Mouse (Mus musculus): ENCODE data around the gene Ttc23. TPM values are rescaled to one million over a fixed set of nuclear protein-coding genes. Genes with fewer than 3 reads are reported as not detected.

Ttc23 gene
- polyA plus RNA-seq (2014; fragmentation: Nextera tagmentation; extraction: Ambion mirVana): 39.1 and 41.7 TPM in 2 replicates

DNA sequence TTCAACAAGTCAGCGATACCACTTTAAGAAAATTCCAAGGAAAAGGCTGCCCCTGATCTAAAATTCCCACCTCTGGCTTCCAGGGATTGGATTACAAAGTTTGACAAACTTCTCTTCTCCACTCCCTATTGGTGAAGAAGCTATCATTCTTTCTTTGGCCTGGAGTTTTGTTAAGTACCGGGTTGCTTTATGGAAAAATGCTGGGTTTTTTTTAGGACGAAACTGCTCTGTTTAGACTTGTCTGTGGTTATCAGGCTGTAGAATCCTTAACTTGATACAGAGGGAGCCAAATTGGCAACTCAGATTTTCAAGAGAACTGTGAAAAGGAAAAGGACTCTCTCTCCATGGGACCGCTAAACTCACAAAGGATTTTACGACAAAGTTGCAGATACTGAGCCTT, at the start of gene Ttc23:
Gene Ttc23, plus strand, starts transcription at position 134 of the 400 bp plus-strand sequence.
- H3K27ac ChIP-seq (ENCODE audit: low read depth, low read length): peak within 1 kb of the TSS; percentile 89
- no peaks in the 10 kb centered on the region for H3K27me3 ChIP-seq (ENCODE audit: control insufficient read depth, insufficient read depth, low read length)
- H3K4me2 ChIP-seq (replicated peaks; ENCODE audit: low read depth, low read length): peak within 1 kb of the TSS; percentile 80
- ATAC-seq (ENCODE audit: low FRiP score, low TSS enrichment): no peak
- peaks cover 18% of the 10 kb centered on the region; the same call in 1 of the 2 replicates for H3K4me1 ChIP-seq (ENCODE audit: control insufficient read depth, insufficient read depth, low read length)
- no peaks in the 10 kb centered on the region for H3K36me3 ChIP-seq (ENCODE audit: control insufficient read depth, insufficient read depth, low read length)
- H3K9me3 ChIP-seq (ENCODE audit: control insufficient read depth, low read length): no peaks in the 10 kb centered on the region
- peak within 1 kb of the TSS; percentile 55 for H3K9ac ChIP-seq (ENCODE audit: low read depth, low read length)
- H3K4me3 ChIP-seq (ENCODE audit: low read length): peak within 1 kb of the TSS; percentile 72
- under 1% methylated on average over 5 of the region's 5 CpGs for WGBS

DNA sequence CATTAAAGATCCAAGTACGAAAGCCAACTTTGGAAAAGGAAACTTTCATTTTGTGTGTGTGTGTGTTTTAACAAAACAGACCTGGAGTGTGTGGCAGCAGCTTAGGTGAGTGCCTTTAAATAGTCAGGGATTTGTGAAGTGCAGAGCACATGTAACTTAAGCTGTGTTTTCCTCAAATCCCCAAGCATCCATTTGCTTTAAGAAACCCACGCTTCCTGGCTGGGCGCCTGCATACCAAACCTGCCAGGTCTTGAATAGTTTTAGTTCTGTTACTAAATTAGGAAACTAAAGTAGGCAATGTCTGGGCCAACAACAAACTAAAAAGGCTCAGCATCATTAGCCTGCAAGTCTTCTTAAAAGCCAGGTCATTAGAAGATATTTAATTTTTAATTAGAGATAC, 49.2 kb upstream of the Ttc23 start:
- WGBS: 76% methylated on average over 3 of the region's 3 CpGs
- H3K9ac ChIP-seq (ENCODE audit: low read depth, low read length): no peak overlapping the region
- no peak overlapping the region for H3K4me2 ChIP-seq (replicated peaks; ENCODE audit: low read depth, low read length)
- H3K9me3 ChIP-seq (ENCODE audit: control insufficient read depth, low read length): no peaks in the 10 kb centered on the region
- no peaks in the 10 kb centered on the region for H3K4me1 ChIP-seq (ENCODE audit: control insufficient read depth, insufficient read depth, low read length)
- no peak for ATAC-seq (ENCODE audit: low FRiP score, low TSS enrichment)
- H3K36me3 ChIP-seq (ENCODE audit: control insufficient read depth, insufficient read depth, low read length): no peaks in the 10 kb centered on the region
- H3K27ac ChIP-seq (ENCODE audit: low read depth, low read length): no peak overlapping the region
- no peak overlapping the region for H3K4me3 ChIP-seq (ENCODE audit: low read length)
- no peaks in the 10 kb centered on the region for H3K27me3 ChIP-seq (ENCODE audit: control insufficient read depth, insufficient read depth, low read length)

DNA sequence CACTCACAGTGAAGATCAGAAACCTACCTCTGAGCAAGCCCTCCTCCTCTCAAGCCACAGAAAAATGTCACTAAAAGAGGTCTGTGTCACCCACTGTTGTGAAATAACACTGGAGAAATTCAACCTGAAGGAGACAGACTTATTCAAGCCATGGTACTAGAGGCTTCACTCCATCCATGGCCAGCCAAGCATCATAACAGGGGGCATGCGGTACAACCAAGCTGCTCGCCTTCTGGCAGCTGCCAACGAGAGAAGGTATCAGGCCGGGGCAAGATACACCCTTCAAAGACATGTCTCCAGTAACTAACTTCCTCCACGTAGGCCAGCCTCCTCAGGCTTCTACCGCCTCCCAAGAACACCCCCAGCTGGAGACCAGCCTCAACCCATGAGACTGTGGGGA, 42.1 kb upstream of the Ttc23 start:
- H3K27me3 ChIP-seq (ENCODE audit: control insufficient read depth, insufficient read depth, low read length): no peaks in the 10 kb centered on the region
- H3K4me3 ChIP-seq (ENCODE audit: low read length): no peak overlapping the region
- ATAC-seq (ENCODE audit: low FRiP score, low TSS enrichment): no peak
- H3K27ac ChIP-seq (ENCODE audit: low read depth, low read length): no peak overlapping the region
- no peak overlapping the region for H3K9ac ChIP-seq (ENCODE audit: low read depth, low read length)
- WGBS: 39% methylated on average over 6 of the region's 6 CpGs
- no peaks in the 10 kb centered on the region for H3K36me3 ChIP-seq (ENCODE audit: control insufficient read depth, insufficient read depth, low read length)
- H3K4me2 ChIP-seq (replicated peaks; ENCODE audit: low read depth, low read length): no peak overlapping the region
- no peaks in the 10 kb centered on the region for H3K9me3 ChIP-seq (ENCODE audit: control insufficient read depth, low read length)
- peaks cover 18% of the 10 kb centered on the region; the same call in 1 of the 2 replicates for H3K4me1 ChIP-seq (ENCODE audit: control insufficient read depth, insufficient read depth, low read length)

DNA sequence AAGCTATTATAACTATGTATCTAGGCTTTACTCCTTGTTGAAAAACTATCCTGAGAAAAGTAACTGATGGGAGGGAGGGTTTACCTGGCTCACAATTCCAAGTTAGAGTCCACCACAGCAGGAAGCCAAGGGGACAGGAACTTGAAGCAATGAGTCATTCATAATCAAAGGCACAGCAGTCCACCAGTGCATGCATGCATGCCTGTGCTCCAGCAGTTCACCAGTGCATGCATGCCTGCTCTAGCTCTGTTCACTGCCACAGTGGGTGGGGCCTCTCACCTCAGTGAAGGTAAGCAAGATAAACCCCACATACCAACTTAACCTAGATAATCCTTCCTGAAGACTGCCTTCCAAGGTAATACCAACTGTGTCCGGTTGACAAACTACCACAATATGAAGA, 41.0 kb upstream of the Ttc23 start:
- H3K9ac ChIP-seq (ENCODE audit: low read depth, low read length): no peak overlapping the region
- no peak overlapping the region for H3K27ac ChIP-seq (ENCODE audit: low read depth, low read length)
- ATAC-seq (ENCODE audit: low FRiP score, low TSS enrichment): 0 out of 2 replicates have a peak, but pooled peaks have one; percentile 53
- WGBS: 67% methylated on average over 1 of the region's 1 CpGs
- no peak overlapping the region for H3K4me2 ChIP-seq (replicated peaks; ENCODE audit: low read depth, low read length)
- no peak overlapping the region for H3K4me3 ChIP-seq (ENCODE audit: low read length)
- no peaks in the 10 kb centered on the region for H3K36me3 ChIP-seq (ENCODE audit: control insufficient read depth, insufficient read depth, low read length)
- no peaks in the 10 kb centered on the region for H3K27me3 ChIP-seq (ENCODE audit: control insufficient read depth, insufficient read depth, low read length)
- peaks cover 18% of the 10 kb centered on the region; the same call in 1 of the 2 replicates for H3K4me1 ChIP-seq (ENCODE audit: control insufficient read depth, insufficient read depth, low read length)
- no peaks in the 10 kb centered on the region for H3K9me3 ChIP-seq (ENCODE audit: control insufficient read depth, low read length)

DNA sequence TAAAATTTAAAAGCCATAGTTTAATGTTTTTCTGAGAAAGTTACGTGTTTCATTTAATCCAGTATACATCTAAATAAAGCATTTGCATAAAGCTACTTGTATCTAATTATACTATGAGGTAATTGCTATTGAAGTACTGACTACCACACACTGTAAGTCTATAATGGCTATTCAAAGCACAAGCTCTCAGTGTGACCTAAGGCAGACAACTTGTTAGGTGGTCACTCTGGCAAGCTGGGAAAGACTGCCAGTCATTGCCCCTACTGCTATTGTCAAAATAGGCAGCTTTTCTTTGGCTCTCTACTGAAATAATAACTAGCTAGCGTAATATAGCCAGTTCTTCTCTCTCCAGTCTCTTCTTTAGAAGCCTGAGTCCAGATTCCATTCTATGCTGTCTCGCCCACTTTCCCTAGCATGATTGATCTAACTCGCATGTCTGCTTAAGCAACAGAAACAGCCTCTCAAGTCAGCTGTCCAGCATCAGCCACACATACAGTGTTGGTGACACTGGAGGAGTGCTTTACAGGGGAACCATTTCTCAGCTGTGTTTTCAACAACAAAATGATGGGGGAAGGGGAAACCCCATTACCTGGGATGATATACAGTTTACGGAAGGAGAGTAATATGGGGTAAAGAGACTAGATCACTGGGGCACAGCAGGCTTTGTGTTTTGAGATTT, 39.4 kb upstream of the Ttc23 start:
- H3K27ac ChIP-seq (ENCODE audit: low read depth, low read length): peak overlapping the region; percentile 44; the same call in 1 of the 2 replicates
- no peak overlapping the region for H3K4me2 ChIP-seq (replicated peaks; ENCODE audit: low read depth, low read length)
- 43% methylated on average over 5 of the region's 5 CpGs for WGBS
- no peaks in the 10 kb centered on the region for H3K36me3 ChIP-seq (ENCODE audit: control insufficient read depth, insufficient read depth, low read length)
- peak; percentile 78 for ATAC-seq (ENCODE audit: low FRiP score, low TSS enrichment)
- H3K4me1 ChIP-seq (ENCODE audit: control insufficient read depth, insufficient read depth, low read length): peaks cover 18% of the 10 kb centered on the region; the same call in 1 of the 2 replicates
- no peaks in the 10 kb centered on the region for H3K9me3 ChIP-seq (ENCODE audit: control insufficient read depth, low read length)
- no peak overlapping the region for H3K9ac ChIP-seq (ENCODE audit: low read depth, low read length)
- no peak overlapping the region for H3K4me3 ChIP-seq (ENCODE audit: low read length)
- H3K27me3 ChIP-seq (ENCODE audit: control insufficient read depth, insufficient read depth, low read length): no peaks in the 10 kb centered on the region

DNA sequence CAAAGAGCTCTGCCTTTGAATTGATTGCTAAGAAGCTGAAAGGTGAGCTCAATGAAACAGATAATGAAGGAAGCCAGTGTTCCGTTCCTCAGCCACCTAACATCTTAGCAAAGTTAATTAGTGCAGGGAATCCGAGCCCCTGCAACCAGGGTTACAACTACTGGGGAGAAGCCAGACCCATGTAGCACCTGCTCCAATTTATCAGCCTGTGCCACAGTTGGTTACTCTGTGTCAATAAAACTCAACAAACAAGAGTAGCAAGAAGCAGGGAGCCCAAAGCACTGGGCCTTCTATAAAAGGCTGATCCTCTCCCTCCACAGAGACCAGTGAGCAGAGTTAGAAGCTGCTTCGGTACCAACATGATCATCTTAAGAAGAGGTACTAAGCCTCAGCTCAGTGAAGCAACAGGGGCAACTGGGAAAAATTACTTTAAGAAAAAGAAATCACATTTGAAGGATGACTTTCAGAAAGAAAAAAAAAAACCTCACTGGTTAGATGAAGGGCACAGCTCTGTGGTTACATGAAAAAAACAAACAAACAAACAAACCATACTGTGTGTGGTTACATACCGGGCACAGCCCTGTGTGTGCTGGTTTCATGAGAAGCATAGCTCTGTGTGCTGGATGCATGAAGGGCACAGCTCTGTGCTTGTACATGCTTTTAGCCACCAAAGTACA, 38.7 kb upstream of the Ttc23 start:
- H3K4me2 ChIP-seq (replicated peaks; ENCODE audit: low read depth, low read length): no peak overlapping the region
- no peaks in the 10 kb centered on the region for H3K36me3 ChIP-seq (ENCODE audit: control insufficient read depth, insufficient read depth, low read length)
- WGBS: 30% methylated on average over 4 of the region's 4 CpGs
- no peaks in the 10 kb centered on the region for H3K27me3 ChIP-seq (ENCODE audit: control insufficient read depth, insufficient read depth, low read length)
- H3K9me3 ChIP-seq (ENCODE audit: control insufficient read depth, low read length): no peaks in the 10 kb centered on the region
- H3K27ac ChIP-seq (ENCODE audit: low read depth, low read length): peak overlapping the region; percentile 44; the same call in 1 of the 2 replicates
- no peak overlapping the region for H3K4me3 ChIP-seq (ENCODE audit: low read length)
- H3K4me1 ChIP-seq (ENCODE audit: control insufficient read depth, insufficient read depth, low read length): peaks cover 18% of the 10 kb centered on the region; the same call in 1 of the 2 replicates
- peak; percentile 85; the same call in 1 of the 2 replicates for ATAC-seq (ENCODE audit: low FRiP score, low TSS enrichment)
- H3K9ac ChIP-seq (ENCODE audit: low read depth, low read length): no peak overlapping the region

DNA sequence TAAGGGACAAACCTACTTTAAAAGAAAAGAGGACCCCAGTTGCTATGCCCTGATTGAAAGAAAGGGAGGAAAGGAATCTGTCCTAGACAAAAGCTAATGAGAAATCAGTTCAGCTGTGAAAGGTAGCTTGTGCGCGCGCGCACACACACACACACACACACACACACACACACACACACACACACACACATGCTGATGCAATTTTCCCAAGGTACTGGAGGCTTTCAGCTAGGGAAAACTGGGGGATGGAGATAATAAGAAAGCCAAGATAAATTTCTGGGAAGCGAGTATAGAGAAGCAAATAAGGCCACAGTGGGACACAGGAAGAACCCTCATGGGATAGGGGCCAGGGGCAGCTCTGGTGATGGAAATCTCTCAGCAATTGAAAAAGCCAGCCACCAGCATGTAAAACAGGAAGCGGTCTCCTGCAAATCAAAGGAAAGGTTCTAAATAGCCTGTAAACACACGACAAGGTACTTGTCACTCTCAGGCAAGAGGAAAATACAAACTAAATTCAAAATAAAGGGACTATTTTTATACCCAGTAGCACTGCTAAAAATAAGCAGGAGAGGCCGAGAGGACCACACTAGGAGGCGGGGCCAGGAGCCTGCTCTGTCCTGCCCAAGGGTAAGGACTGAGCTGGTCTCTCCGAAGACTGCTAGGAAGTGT, 33.3 kb upstream of the Ttc23 start:
- no peak overlapping the region for H3K27ac ChIP-seq (ENCODE audit: low read depth, low read length)
- ATAC-seq (ENCODE audit: low FRiP score, low TSS enrichment): peak; percentile 60; the same call in 1 of the 2 replicates
- no peak overlapping the region for H3K4me3 ChIP-seq (ENCODE audit: low read length)
- no peak overlapping the region for H3K4me2 ChIP-seq (replicated peaks; ENCODE audit: low read depth, low read length)
- peaks cover 22% of the 10 kb centered on the region for H3K4me1 ChIP-seq (ENCODE audit: control insufficient read depth, insufficient read depth, low read length)
- no peaks in the 10 kb centered on the region for H3K36me3 ChIP-seq (ENCODE audit: control insufficient read depth, insufficient read depth, low read length)
- no peak overlapping the region for H3K9ac ChIP-seq (ENCODE audit: low read depth, low read length)
- no peaks in the 10 kb centered on the region for H3K27me3 ChIP-seq (ENCODE audit: control insufficient read depth, insufficient read depth, low read length)
- 67% methylated on average over 10 of the region's 10 CpGs for WGBS
- H3K9me3 ChIP-seq (ENCODE audit: control insufficient read depth, low read length): no peaks in the 10 kb centered on the region

DNA sequence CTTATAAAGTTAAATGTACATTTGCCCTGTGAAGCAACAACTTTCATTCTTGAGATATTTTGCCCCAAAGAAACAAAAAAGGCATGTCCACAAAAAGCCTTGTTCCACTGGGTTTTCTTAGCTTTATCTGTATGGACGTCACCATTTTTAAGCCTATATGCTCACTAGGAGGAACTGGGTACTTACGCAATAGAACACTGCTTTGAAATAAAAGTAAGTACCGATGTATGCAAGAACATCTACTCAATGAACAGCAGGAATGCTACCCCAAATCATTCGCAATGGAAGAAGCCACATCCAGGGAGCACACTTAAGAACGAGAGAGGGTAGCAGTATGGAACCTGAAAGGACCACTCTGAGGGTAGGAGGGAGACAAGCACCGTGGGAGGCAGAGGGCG, 32.7 kb upstream of the Ttc23 start:
- H3K36me3 ChIP-seq (ENCODE audit: control insufficient read depth, insufficient read depth, low read length): no peaks in the 10 kb centered on the region
- no peak for ATAC-seq (ENCODE audit: low FRiP score, low TSS enrichment)
- no peak overlapping the region for H3K9ac ChIP-seq (ENCODE audit: low read depth, low read length)
- no peak overlapping the region for H3K4me3 ChIP-seq (ENCODE audit: low read length)
- peaks cover 21% of the 10 kb centered on the region for H3K4me1 ChIP-seq (ENCODE audit: control insufficient read depth, insufficient read depth, low read length)
- no peak overlapping the region for H3K4me2 ChIP-seq (replicated peaks; ENCODE audit: low read depth, low read length)
- H3K27ac ChIP-seq (ENCODE audit: low read depth, low read length): no peak overlapping the region
- H3K9me3 ChIP-seq (ENCODE audit: control insufficient read depth, low read length): no peaks in the 10 kb centered on the region
- WGBS: 89% methylated on average over 7 of the region's 7 CpGs
- no peaks in the 10 kb centered on the region for H3K27me3 ChIP-seq (ENCODE audit: control insufficient read depth, insufficient read depth, low read length)

Measured in kidney, embryonic 14.5 days (tissue).